Mouse (Mus musculus) naive thymus-derived CD4-positive, alpha-beta T cell, adult 2 months (primary cell): ENCODE data around the gene Sdr16c6.

Experiments used
- DNase-seq: peaks from one replicate; pipeline ENCODE4 v3.0.0-alpha.2; 2011; ENCODE audit warnings: low read depth

The Sdr16c6 gene

GRCm38 (mm10) chr4:4077372-4077771 is at the start of gene Sdr16c6:
TSS of gene Sdr16c6 (minus strand) at chr4:4077522.
- DNase-seq: no peak

DNA sequence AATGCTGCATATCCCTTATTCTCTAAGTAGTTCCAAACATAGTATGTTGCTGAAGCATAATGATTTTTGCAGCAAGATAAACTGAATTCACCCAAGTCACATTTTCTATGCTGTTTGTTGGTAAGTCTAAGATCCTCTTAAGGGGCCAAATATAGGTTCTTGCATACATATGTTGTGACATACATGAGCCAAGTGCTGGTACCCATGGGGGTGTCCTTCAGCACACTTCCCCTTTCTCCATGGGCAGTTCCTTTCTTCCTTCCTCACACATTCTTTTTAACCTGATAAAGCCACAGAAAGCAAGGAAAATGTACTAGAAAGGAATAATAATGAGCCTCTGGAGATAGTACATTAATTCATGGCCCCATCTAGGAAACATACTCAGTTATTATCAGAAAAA is 2.9 kb upstream of the Sdr16c6 start:
- DNase-seq: no peak

DNA sequence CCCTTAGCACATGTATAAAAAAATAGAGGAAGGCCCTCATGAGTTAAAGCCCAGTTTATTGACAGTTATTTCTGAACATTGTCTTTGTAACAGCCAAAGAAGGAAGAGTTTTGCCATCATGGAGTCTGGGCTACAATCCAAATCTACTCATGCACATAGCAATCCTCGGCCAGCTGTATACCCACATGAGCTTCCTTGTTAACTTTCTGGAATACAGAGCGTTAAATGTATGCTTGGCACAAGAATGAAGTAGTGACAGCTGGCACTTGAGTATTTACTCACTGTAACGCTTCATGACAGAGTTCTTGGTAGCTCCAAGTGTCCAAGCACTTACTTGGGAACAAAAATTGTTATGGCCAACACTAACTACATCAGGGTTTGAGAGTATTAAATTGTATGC is 1.8 kb upstream of the Sdr16c6 start:
- DNase-seq: no peak

- no peak for DNase-seq
Observed at GRCm38 (mm10) chr4:4076001-4076400, 1.3 kb downstream of the Sdr16c6 start.
